Mouse (Mus musculus): Measurements from ENCODE around the gene Fiz1. TPM values are rescaled to one million over a fixed set of nuclear protein-coding genes. Genes with fewer than 3 reads are reported as not detected.

Gene Fiz1
- 22.7 and 25.8 TPM in 2 replicates for total RNA-seq (2021)
- long read RNA-seq, experiment 1, transcript Fiz1-202 (3 exons, 2,653 nt): minor isoform, 5 of 20 reads
- long read RNA-seq, experiment 1, transcript Fiz1-201 (3 exons, 2,546 nt): major isoform, 13 of 20 reads
- long read RNA-seq, experiment 1, partial matches to known transcripts: 0 of 20 reads
- long read RNA-seq, experiment 1, other reads (novel, unspliced or antisense): 2 of 20 reads
- long read RNA-seq, experiment 2, transcript Fiz1-201 (3 exons, 2,546 nt): major isoform, 10 of 16 reads
- long read RNA-seq, experiment 2, partial matches to known transcripts: 0 of 16 reads
- long read RNA-seq, experiment 2, other reads (novel, unspliced or antisense): 3 of 16 reads

DNA sequence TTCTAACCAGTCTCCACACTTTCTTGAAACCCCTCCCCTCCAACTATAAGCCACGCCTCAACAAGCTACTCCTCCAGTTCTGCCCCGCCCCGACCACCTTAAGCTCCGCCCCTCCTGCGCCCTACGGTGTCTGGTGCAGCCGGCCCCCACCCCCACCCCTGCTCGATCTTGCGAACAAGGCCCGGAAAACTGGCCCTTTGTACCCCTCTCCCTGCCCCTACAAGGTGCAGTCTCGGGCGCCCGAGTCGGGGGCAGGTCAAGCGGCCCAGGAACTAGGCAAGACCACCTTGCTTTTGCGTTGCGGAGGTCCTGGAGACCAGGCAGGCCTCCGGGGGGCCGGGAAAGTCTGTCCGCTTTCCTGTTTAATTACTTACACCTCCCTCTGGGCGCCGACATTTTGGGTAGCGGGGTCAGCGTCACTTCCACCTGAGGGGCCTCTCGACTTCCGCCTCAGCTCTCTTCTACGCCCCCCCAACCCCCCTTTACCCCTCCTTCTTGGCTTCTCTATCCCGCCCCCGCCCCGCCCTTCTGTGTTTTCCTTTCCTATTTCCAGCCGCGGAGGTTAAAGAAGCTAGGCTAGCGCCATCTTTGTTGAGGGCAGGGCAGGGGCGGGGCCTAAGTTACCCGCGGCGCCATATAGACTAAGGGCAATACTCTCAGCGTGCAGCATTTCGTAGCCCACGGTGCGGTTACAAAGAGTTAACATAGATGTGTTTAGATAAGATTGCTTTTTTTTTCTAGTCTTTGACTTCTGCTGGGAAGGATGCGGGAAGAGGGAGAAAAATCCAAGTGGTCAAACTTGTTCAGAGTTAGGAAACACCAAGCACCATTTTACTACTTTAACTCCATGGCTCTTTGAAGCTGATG is at the start of gene Fiz1, which contains the start of gene Zfp524:
Fiz1 (minus strand) TSS at position 447 of the 867 bp plus-strand sequence.
Zfp524 (plus strand) TSS at position 165 of the 867 bp plus-strand sequence.
- DNase-seq: peak; percentile 98

DNA sequence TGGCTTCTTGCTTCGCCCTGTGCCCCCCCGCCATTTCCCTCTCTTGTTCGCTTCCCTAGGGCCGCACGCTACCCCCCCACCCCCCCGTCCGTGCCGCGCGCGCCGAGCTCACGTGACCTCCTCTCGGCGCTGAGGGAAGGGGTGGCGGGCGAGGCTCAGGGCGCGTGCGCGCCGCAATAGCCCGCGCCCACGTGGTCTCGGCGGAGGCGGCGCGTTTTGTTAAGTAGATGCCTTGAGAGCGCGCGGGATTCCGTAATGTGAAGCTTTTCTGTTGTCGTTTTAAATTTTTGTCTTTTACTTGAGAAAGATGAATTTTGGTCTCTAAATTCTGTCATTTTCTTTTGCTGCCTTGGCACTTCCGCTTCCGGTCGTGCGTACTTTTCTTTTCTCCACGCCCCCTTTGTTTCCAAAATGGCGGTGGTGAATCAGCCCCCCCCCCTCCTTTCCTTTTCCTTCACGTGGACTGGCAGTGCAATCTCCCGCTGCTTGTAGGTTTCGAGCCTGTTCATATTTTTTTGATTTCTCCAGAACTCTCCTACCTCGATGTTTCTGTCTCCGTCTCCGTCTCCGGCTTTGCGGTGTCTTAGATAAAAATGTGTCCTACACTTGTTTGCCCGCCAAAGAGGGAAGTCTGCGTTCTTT is 48.0 kb upstream of the Fiz1 start:
- peak; percentile 85 for DNase-seq

DNA sequence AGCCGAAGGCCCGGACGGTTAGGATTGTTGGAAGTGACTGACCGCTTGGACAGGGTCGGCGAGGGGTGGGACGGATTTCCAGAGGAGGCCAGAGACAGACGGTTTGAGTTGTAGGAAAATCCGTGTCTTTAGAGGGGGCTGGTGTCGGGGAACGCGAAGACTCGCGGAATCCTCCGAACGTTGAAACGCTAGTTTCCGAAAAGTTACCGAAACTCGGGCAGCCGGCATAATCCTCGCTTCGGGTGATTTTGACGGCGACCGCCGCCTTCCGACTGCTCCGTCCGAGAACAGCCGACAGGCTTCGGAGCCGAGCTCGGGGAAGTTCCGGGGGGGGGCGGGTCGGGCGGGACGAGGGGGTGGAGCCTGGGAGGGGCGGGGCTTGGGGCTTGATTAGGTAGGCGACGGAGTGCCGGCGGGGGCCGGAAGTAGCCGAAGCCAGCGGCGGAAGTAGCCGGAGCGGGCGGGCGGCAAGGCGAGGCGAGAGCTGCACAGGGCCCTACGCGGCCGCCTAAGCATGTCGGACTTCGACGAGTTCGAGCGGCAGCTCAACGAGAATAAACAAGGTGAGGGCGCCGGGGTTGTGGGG is 47.4 kb upstream of the Fiz1 start, which contains the start of gene U2af2:
U2af2 (plus strand) TSS at position 370 of the 586 bp plus-strand sequence.
- DNase-seq: peak; percentile 98

DNA sequence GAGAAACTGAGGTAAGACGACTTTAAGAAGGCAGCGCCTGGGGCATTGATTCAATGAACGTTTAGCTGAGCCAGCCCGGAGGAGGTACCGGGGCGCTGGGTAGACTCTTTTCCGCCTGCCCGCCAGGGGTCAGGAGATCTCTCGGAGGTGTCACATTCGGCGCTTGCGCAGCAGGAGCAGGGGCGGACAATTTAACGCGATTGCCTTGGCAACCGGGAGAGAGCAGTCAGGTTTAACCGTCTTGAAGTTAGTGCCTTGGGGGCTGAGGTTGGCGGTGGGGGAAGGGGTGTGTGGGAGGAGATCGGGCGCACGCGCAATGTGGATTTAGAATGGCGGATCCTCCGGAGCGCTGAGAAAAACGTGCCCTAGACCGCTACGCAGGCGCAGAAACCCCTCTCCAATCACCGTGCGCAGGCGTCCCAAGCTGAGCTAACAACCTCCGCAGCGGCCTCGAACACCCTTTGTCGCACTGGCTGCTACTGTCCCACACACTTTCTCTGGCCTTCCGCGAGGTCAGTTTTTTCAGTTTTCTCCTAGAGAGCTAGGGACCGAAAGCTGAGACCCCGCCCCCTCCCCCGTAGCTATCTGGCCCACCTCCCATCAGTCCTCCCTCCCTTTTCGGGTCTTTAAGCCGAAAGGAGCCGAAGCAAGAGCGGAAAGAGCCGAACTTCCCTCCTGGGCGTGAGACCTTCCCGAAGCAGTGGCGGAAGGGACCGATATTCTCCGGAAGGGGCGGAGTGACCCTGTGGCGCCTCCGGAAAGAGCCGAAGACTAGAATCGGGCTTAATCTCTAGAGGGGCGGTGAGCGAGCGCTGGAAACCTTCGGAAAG is 46.7 kb upstream of the Fiz1 start:
- DNase-seq: peak; percentile 98

DNA sequence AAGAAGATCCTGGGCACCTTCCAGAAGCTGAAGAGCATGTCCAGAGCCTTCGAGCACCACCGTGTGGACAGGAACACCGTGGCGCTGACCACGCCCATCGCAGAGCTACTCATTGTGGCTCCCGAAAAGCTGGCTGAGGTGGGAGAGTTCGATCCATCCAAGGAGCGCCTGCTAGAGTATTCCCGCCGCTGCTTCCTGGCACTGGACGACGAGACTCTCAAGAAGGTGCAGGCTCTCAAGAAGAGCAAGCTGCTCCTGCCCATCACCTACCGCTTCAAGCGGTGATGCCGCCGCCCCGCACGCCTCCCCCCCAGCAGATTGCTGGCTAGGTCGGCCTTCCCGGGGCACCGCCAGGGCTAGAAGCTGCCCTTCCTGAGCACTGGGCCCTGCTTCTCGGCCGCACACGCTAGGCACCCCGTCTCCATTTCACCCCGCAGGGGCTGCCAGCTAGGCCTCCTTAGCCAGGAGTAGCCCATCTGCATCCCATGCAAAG is 45.8 kb upstream of the Fiz1 start:
- DNase-seq: peak; percentile 89

DNA sequence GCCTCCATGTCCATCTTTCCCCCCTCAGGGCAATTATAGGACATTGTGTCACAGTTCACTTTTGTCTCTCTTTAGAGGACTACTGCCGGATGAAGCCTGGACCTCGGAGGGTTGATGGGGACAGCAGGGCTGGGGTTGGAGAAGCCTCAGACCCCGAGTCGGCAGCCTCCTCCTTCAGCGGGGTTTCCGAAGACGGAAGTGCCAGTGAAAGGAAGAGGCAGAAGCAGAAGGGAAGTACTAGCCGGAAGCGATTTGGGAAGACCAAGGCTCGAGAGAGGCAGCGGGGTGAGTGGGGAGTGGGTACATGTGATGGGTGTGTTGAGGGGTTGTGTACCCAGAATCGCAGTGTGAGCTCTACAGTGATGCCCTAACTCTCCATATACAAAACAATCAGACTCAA is 44.9 kb upstream of the Fiz1 start:
- DNase-seq: no peak

DNA sequence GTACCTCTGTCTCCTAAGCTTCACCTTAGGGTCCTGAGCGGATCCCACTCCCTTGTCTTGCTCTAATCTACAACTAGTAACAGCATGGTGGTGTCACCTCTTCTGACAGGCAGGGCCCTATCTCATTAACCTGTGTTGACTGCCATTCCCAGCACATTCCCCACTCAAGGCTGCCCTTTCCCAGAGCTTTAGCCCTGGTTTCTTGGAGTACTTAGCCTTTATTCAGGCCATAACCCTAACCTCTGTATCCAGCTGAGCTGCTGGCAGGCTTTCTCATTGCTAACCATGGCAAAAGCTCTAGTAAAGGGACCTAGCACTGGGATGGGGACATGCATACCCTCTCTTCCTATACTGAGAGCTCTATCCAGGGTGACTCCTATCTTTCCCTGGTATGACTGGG is 44.1 kb upstream of the Fiz1 start:
- no peak for DNase-seq

DNA sequence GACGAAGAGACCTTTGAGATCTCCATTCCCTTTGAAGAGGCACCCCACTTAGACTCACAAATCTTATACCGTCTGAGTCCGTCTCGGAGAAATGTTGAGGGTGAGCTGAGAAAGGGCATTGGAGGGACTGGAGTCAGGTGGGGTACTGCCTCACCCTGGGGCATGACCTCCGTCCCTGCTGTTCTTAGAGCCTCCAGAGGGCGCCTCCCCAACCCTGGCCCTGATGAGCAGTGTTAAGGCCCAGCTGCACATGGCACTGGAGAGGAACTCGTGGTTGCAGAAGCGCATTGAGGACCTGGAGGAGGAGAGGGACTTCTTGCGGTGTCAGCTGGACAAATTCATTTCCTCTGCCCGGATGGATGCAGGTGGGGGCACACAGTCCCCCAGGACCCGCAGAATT is 43.3 kb upstream of the Fiz1 start:
- DNase-seq: peak; percentile 35

DNA sequence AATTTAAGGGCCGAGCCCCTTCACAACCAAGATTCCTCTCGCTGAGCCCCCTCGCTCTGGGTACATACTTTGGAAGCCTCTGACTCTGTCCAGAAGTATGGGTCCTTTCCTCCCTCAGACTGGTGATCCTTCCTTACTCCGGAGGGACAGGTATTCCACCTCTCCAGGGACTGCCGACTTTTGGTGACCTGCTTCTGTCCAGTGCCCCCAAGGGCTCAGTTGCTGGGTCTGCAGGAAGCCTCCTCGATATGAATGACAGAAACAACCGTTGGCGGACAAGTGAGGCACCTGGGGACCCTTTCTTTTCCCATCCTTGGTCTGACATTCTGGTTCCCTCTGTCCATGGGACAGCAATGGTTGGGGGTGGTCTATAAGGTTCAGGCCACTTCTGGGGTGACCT is 42.9 kb upstream of the Fiz1 start:
- no peak for DNase-seq

DNA sequence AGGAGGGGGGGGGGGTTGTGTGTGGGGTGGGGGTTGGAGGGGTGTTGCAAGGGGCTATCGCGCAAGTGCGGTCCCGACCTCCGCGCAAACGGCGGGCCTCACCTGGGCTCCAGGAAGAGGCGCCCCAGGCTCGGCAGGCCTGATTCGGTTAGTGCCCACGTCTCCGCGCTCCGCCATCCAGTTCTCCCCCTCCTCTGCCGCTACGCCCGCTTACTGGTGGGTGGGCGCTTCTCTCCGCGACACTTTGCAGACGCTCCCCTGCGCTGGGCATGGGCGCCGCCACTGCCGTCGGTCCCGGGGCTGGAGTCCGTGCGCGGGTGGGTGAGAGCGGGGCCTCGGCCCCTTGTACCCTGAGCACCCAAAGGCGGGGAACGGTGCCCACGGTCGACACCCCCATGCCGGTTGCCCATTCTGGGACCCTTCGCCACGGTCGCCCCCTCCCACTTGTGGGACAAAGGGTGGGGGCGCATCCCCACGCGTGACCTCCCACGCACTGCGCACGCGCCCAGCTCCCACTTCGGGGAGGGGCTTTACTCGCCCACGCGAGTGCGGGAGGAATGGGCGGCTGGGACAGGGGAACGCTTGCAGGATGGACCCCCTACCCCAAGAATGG is 42.3 kb upstream of the Fiz1 start:
- DNase-seq: no peak

DNA sequence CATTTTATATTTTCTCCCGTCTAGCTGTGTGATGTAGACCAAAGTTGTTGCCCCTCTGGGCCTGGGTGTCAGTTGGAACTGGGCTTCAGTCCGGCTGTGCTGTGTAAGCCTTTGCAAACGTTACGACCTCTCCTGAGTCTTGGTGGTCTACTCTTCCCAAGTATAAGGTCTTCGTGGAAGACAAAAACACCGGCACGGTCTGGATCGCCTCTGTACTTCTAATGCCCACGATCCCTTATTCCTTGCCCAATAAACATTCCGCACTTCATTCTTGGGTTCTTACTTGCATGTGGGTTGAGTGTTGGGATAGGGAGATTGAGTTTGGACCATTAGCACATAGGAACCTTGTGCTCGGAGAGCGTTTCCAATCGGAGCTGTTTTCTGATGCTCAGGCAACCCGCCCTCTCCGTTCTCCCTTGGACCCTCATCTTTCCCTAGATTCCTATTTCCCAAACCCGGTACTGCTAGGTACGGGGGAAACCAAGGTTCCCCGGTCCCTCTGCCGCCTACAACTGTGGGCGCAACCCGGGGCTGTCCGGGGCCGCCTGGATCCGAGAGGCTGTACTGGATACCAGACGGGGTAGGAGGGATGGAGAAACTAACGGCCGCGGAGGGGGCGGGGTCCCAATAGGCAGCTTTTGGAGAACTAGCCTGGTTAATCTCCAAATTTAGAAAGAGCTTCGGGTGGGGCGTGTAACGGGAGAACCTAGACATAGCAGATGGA is 39.1 kb upstream of the Fiz1 start:
- no peak for DNase-seq

DNA sequence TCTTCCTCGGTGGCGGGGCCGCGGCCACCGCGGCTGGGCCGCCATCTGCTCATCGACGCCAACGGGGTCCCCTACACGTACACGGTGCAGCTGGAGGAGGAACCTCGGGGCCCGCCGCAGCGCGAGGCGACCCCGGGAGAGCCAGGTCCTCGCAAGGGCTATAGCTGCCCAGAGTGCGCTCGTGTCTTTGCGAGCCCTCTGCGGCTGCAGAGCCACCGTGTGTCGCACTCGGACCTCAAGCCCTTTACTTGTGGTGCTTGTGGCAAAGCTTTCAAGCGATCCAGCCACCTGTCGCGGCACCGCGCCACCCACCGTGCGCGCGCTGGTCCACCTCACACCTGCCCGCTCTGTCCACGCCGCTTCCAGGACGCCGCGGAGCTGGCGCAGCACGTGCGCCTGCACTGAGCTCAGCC is 38.4 kb upstream of the Fiz1 start:
- no peak for DNase-seq

DNA sequence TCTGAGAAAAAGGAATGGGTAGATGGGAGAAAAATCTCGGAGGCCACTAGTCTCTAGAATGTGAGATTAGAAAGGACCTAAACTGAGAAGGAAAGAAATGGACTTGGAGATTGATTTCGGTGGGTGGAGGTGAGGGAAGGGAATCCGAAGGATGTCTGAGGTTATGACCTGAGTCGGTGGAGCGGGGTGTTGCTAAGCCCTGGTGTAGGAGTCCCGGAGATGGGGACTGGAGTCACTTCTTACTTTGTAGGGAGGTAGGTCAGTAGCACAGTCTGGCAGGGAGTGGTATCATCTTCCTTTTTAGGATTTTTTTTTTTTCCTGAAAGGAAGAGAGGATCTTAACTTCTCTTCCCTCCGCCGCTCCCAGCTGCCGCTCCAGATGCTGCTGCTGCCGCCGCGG is 37.9 kb upstream of the Fiz1 start:
- DNase-seq: no peak

DNA sequence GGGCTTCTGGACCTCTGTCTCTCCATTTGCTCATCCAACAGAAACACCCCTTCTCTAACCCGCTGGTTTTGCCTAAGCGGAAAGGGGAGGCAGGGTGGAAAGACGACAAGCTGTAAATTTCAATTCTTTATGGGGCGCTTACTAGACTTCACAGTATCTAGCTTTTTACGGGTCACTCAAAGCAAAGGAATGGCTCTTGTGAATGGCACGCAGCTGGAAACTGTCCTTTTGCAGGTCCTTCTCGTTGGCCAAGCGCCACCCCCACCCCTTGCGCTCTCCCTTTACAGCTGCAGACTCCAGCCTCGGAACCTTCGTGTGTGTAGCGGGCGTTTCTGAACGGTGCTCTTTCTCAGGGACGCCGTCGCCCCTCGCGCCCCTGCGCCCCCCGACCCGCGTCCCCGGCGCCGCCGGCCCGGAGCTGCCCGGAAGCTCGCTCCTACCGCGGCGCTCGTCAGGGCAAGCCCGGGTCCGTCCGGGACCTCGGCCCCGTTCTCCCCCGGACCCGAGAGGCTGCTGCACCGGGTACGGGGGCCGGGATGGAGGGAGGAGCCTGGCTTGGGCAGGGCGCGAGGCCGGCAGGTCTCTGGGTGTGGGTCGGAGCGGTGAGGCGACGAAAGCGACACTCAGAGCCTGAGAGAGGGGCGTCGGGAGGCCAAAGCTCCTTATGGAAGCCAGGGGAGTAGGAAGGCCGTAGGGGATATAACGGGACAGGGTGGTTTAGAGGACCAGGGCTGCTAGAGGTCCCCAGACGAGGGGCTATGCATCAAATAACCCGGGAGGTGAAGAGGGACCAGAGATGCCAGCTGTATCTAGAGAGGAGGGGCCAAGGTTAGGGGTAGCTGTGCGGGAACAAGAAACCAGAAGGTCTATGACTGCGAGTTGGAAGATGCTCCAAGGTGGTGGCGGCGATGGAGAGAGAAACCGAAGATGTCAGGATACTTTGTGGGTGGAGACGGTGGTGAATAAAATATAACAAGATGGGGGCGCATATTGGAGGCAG is 37.0 kb upstream of the Fiz1 start, which contains the start of gene Zfp580:
Zfp580 (plus strand) TSS at position 346 of the 1,000 bp plus-strand sequence.
- peak; percentile 88 for DNase-seq

DNA sequence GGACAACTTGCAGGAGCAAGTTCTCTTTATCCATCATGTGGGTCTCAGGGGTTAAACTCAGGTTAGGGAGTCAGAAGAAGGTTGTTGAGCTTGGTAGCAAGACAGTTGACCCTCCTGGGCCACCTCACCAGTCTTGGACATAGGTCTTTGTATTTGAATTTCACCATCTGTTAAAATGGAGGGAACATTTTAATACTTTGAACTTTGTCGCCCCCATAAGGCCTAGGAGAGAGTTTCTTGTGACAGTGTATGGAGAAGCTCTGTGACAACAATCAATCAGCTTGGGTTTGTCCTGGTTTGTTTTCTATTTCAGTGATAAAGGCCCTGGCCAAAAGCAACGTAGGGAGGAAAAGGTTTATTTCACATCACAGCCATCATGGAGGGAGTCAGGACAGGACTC is 32.8 kb upstream of the Fiz1 start:
- DNase-seq: no peak

DNA sequence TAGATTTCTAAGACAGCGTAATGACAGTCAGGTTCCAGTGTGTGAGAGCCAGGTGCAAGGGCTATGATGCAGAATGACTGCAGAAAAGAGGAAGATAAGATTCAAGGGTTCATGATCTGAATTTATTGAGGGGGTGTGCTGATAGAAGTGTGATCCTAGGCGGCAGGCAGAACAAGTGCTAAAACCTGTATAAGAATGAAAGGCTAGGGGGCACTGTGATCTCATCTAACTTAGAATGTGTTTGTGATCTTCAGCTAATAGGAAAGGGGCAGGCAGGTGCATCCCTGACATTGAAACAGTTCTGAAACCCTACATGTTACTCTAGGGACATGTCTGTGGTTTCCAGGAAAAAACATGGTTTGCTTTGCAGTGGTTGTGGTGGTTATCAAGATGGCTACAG is 31.6 kb upstream of the Fiz1 start:
- no peak for DNase-seq

DNA sequence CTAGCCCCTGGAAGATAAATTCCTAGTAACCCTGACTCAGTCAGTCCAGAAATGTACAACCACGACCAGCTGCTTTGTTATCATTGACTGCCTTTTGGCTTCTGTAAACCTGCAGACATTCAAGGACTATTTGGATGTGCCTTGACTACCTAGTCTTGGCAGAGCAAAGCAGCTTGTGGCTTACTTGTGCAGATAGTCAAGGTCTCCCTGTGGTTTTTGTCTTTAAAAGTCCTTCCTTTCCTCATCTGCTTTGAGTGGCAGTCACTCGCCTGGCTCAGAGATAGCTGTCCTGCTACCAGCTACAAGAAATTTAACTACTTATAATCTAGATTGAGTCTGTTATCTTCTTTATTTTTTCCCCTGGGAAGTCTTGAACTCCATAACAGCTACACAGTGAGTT is 30.5 kb upstream of the Fiz1 start:
- DNase-seq: no peak

DNA sequence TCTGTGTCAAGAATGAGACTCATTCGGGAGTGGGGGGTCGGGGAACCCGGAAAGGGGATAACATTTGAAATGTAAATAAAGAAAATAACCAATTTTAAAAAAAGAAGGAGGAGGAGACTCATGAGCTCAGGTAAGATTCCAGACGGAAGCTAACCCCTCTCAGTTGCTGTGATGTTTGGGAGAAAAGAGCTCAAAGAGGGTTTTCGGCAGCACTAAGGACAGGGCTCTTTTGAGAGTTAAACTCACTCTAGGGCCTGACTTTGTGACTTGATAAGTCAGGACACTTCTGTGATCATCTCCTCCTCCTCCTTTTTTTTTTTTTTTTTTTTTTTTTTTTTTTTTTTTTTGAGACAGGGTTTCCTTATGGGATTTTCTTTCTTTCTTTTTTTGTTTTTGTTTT is 24.4 kb upstream of the Fiz1 start:
- no peak for DNase-seq

All from adrenal gland, postnatal 14 days (tissue).